Mouse (Mus musculus) myocyte (in vitro differentiated cells): ENCODE measurements around the gene Ankrd39. TPM values are rescaled to one million over a fixed set of nuclear protein-coding genes. Genes with fewer than 3 reads are reported as not detected.
A peak's percentile ranks its signal among the peaks of the same experiment; 100 is the strongest.

Source experiments
- H3K27me3 ChIP-seq: one replicate; pipeline ENCODE4 v1.6.1; 2011; ENCODE audit not compliant: control insufficient read depth, insufficient read depth, insufficient read length
- H3K36me3 ChIP-seq: one replicate; pipeline ENCODE4 v1.6.1; 2011; ENCODE audit not compliant: control insufficient read depth, insufficient read depth
- H3K4me2 ChIP-seq: one replicate; pipeline ENCODE4 v1.6.1; 2011; ENCODE audit warnings: low read depth, control low read depth
- H3K4me3 ChIP-seq: one replicate; pipeline ENCODE4 v1.5.1; 2011; ENCODE audit warnings: mild to moderate bottlenecking, control low read depth, moderate library complexity
- H3K79me2 ChIP-seq: one replicate; pipeline ENCODE4 v1.6.1; 2011; ENCODE audit not compliant: control insufficient read depth, insufficient read depth
- H3ac ChIP-seq: one replicate; pipeline ENCODE4 v1.6.1; 2011; ENCODE audit not compliant: control insufficient read depth, insufficient read length
- CEBPB ChIP-seq: IDR thresholded peaks from 2 replicates; pipeline ENCODE4 v1.6.1; 2011; ENCODE audit warnings: mild to moderate bottlenecking, moderate library complexity; ENCODE audit not compliant: poor library complexity, insufficient read depth, severe bottlenecking
- E2F4 ChIP-seq: IDR thresholded peaks from one replicate; pipeline ENCODE4 v1.6.1; 2011; ENCODE audit warnings: mild to moderate bottlenecking, control low read depth, moderate library complexity; ENCODE audit not compliant: insufficient read depth
- MAX ChIP-seq: IDR thresholded peaks from one replicate; pipeline ENCODE4 v1.6.1; 2011; ENCODE audit warnings: low read depth, mild to moderate bottlenecking, control low read depth
- MYOD1 ChIP-seq, 3 experiments: IDR thresholded peaks; one replicate each; pipeline ENCODE4 v1.6.1; 2011; ENCODE audit warnings: control low read depth in 2 of 3, low read depth in 2 of 3, mild to moderate bottlenecking in 2 of 3, moderate library complexity in 1 of 3; ENCODE audit not compliant: insufficient read length in 2 of 3, control insufficient read depth in 1 of 3
- MYOG ChIP-seq, 3 experiments: IDR thresholded peaks; one replicate each; pipeline ENCODE4 v1.6.1; 2011; ENCODE audit warnings: control low read depth in 2 of 3, low read depth in 2 of 3, mild to moderate bottlenecking in 2 of 3; ENCODE audit not compliant: insufficient read length in 2 of 3, control insufficient read depth in 1 of 3, insufficient read depth in 1 of 3
- POLR2A ChIP-seq: IDR thresholded peaks from one replicate; pipeline ENCODE4 v1.6.1; 2011; ENCODE audit warnings: low read depth, mild to moderate bottlenecking, control low read depth, moderate library complexity; ENCODE audit not compliant: insufficient read length
- POLR2AphosphoS2 ChIP-seq: IDR thresholded peaks from one replicate; pipeline ENCODE4 v1.6.1; 2011; ENCODE audit warnings: low read depth, control low read depth; ENCODE audit not compliant: insufficient read length
- REST ChIP-seq: IDR thresholded peaks from one replicate; pipeline ENCODE4 v1.6.1; 2011; ENCODE audit warnings: mild to moderate bottlenecking, control low read depth, moderate library complexity; ENCODE audit not compliant: insufficient read depth, insufficient read length
- SRF ChIP-seq: IDR thresholded peaks from one replicate; pipeline ENCODE4 v1.6.1; 2011; ENCODE audit warnings: low read depth; ENCODE audit not compliant: control insufficient read depth, insufficient read length
- TCF12 ChIP-seq: IDR thresholded peaks from one replicate; pipeline ENCODE4 v1.6.1; 2011; ENCODE audit warnings: mild to moderate bottlenecking, control low read depth; ENCODE audit not compliant: poor library complexity, insufficient read depth, severe bottlenecking
- TCF3 ChIP-seq: IDR thresholded peaks from one replicate; pipeline ENCODE4 v1.6.1; 2011; ENCODE audit warnings: low read depth, control low read depth; ENCODE audit not compliant: insufficient read length
- USF1 ChIP-seq: IDR thresholded peaks from one replicate; pipeline ENCODE4 v1.6.1; 2011; ENCODE audit warnings: low read depth, mild to moderate bottlenecking, control low read depth, moderate library complexity
- polyA plus RNA-seq: library from polyadenylated mRNA; unstranded; fragments of >200 nt; fragmentation: generic; extraction: Trizol; gene quantifications from one replicate; pipeline ENCODE4 v1.2.1, GENCODE M21; 2012; ENCODE audit warnings: missing spikeins

Gene Ankrd39
- polyA plus RNA-seq, 1 experiment, result 17.9 TPM

GRCm38 (mm10) chr1:36536397-36536728, 10.9 kb downstream of the Ankrd39 start:
- no peaks in the 10 kb centered on the region for H3K79me2 ChIP-seq
- no peaks in the 10 kb centered on the region for H3K27me3 ChIP-seq
- H3K4me3 ChIP-seq, result peak overlapping the region; percentile 24
- H3ac ChIP-seq, result no peak overlapping the region
- peak overlapping the region; percentile 43 for H3K4me2 ChIP-seq
- TF ChIP-seq MAX, result no peak
- no peak for TF ChIP-seq TCF12
- no peak for TF ChIP-seq MYOD1 (IDR thresholded peaks at IDR 0.05; ENCODE audit: control insufficient read depth in 1 of 3, insufficient read length in 2 of 3, low read depth in 2 of 3)
- no peaks in the 10 kb centered on the region for H3K36me3 ChIP-seq

DNA sequence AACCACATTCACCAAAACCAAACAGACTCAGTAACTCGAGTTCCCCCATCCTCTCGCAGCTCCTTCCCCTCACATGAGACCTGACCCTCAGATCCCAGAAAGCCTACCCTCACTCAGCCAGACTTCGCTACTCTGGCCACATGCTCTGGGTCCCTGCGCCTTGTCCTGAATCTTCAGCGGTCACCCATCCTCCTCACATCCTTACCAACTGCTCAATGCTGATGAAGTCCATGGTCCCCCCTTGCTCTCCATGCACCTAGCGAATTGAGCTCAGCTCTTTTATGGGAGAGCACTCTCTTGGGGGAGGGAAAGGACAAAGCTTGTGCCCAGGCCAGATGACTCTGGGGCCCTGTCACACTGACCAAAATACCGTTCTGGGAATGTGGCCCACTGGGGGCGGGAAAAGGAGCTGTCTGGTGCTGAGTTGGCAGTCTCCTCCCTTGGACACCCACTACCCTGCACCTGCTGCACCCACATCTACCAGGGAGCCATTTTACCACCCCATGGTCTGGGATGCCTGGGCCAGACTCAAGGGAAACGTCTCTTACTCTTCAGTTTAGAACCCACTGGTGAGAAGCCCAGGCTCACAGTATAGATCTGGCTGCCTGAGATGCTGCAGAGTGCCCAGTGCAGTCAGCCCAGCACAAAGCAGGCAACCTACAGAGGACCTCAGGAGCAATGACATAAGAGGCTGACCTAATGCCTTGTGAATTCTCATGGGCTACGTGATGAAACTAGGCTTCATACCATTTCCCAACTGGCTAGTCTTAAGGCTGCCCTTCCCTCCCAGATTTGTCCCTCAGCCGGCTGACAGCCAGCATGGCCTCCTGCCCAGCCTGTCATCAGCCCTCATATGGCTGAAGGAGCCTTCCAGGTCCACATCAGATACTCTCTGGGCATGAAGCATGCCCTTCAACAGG, 11.5 kb downstream of the Ankrd39 start:
- Histone ChIP-seq H3K79me2 (no peaks in the 10 kb centered on the region), H3K36me3 (no peaks in the 10 kb centered on the region), H3ac (no peak overlapping the region), H3K4me2 (peak overlapping the region; percentile 48), H3K4me3 (peak overlapping the region; percentile 24), H3K27me3 (no peaks in the 10 kb centered on the region)
- no peak for TF ChIP-seq REST
- TF ChIP-seq E2F4, result no peak
- no peak for TF ChIP-seq POLR2AphosphoS2
- no peak for TF ChIP-seq TCF3
- TF ChIP-seq MYOD1 (IDR thresholded peaks at IDR 0.05; ENCODE audit: control insufficient read depth in 1 of 3, insufficient read length in 2 of 3, low read depth in 2 of 3), result peak; percentile 42 to 93 (median 77)
- TF ChIP-seq MYOG (IDR thresholded peaks at IDR 0.05; ENCODE audit: control insufficient read depth in 1 of 3, insufficient read depth in 1 of 3, insufficient read length in 2 of 3, low read depth in 2 of 3), result peak in 2 of 3 experiments; percentile 42 to 88
- peak; percentile 20 for TF ChIP-seq TCF12
- TF ChIP-seq POLR2A, result peak; percentile 63
- no peak for TF ChIP-seq SRF
- TF ChIP-seq CEBPB, result no peak
- TF ChIP-seq MAX, result no peak
- TF ChIP-seq USF1, result no peak

DNA sequence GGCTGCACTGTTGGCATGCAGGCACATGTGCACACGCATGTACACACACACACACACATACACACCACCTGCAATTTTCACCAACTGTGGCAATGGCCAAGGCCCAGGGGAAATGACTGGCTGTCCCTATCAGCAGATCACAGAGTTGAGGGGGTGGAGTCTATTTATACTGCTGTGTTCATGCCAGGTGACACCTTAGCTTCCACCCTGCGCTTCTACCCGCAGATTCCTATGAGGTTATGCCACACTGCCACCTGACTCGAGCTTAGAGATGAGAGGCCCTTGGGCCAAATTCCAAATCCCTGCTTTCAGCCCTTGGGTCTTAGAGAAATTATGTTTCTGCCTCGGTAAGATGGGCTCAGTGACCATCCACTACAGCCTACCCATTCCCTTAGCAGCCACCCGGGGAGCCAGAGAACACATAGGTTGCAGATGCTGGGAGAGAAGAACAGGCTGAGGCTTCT, 12.6 kb downstream of the Ankrd39 start:
- TF ChIP-seq USF1, result no peak
- peak; percentile 59 for TF ChIP-seq POLR2AphosphoS2
- TF ChIP-seq MYOG (IDR thresholded peaks at IDR 0.05; ENCODE audit: control insufficient read depth in 1 of 3, insufficient read depth in 1 of 3, insufficient read length in 2 of 3, low read depth in 2 of 3), result peak in 1 of 3 experiments; percentile 53
- TF ChIP-seq POLR2A, result peak; percentile 49
- TF ChIP-seq CEBPB, result no peak
- peak in 1 of 3 experiments; percentile 54 for TF ChIP-seq MYOD1 (IDR thresholded peaks at IDR 0.05; ENCODE audit: control insufficient read depth in 1 of 3, insufficient read length in 2 of 3, low read depth in 2 of 3)
- no peak for TF ChIP-seq SRF
- H3K4me2 ChIP-seq, result peak overlapping the region; percentile 57

GRCm38 (mm10) chr1:36533546-36533945, 13.7 kb downstream of the Ankrd39 start:
- Histone ChIP-seq H3ac (no peak overlapping the region), H3K4me2 (peak overlapping the region; percentile 57), H3K79me2 (no peaks in the 10 kb centered on the region), H3K36me3 (peaks cover 3% of the 10 kb centered on the region), H3K27me3 (no peaks in the 10 kb centered on the region), H3K4me3 (peak overlapping the region; percentile 24)
- TF ChIP-seq MAX (no peak), POLR2A (no peak), USF1 (no peak), TCF12 (no peak), E2F4 (no peak), SRF (no peak), CEBPB (no peak), MYOG (IDR thresholded peaks at IDR 0.05; ENCODE audit: control insufficient read depth in 1 of 3, insufficient read depth in 1 of 3, insufficient read length in 2 of 3, low read depth in 2 of 3) (no peak), REST (no peak), POLR2AphosphoS2 (no peak), MYOD1 (IDR thresholded peaks at IDR 0.05; ENCODE audit: control insufficient read depth in 1 of 3, insufficient read length in 2 of 3, low read depth in 2 of 3) (no peak), TCF3 (no peak)

More for the DNA sequence above, 12.6 kb downstream of the Ankrd39 start:
- H3K4me3 ChIP-seq, result peak overlapping the region; percentile 24
- H3ac ChIP-seq, result no peak overlapping the region
- no peaks in the 10 kb centered on the region for H3K79me2 ChIP-seq
- H3K27me3 ChIP-seq, result no peaks in the 10 kb centered on the region
- H3K36me3 ChIP-seq, result peaks cover 3% of the 10 kb centered on the region

DNA sequence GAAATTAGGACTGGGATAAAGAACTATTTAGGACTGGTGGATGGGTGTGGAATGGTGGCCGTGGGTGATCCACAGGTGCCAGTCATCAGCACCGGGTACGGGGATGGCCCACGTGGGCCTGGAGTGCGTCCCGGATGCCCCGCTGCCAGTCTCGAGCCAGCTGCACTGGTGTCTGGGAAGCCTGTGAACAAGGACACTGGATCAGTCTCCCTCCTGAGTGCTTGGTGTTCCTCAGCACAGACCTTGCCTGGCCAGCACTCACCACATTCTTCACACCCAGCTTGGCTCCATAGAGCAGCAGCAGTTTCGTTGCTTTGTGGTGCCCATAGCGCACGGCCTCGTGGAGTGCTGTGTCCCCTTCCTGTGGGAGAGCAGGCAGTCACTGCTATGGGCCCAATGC, 15.8 kb downstream of the Ankrd39 start:
- Histone ChIP-seq H3K79me2 (no peaks in the 10 kb centered on the region), H3K27me3 (no peaks in the 10 kb centered on the region), H3K4me2 (no peak overlapping the region), H3K4me3 (no peak overlapping the region), H3K36me3 (peaks cover 3% of the 10 kb centered on the region), H3ac (no peak overlapping the region)
- no peak for TF ChIP-seq E2F4
- no peak for TF ChIP-seq MYOG (IDR thresholded peaks at IDR 0.05; ENCODE audit: control insufficient read depth in 1 of 3, insufficient read depth in 1 of 3, insufficient read length in 2 of 3, low read depth in 2 of 3)
- TF ChIP-seq TCF3, result no peak
- peak; percentile 69 for TF ChIP-seq POLR2AphosphoS2
- TF ChIP-seq MAX, result no peak
